Mouse (Mus musculus): Measurements from ENCODE around the gene Mpig6b.

The Mpig6b gene

GRCm38 (mm10) chr17:35088151-35088550 is 22.2 kb upstream of the Mpig6b start:
- no peak for DNase-seq (ENCODE audit: inconsistent age in 2 of 2, low spot score in 1 of 2)

GRCm38 (mm10) chr17:35085208-35085865 is 19.4 kb upstream of the Mpig6b start, which contains the start of gene Ly6g6f:
Ly6g6f (minus strand) TSS chr17:35085610.
- DNase-seq (ENCODE audit: inconsistent age in 2 of 2, low spot score in 1 of 2): no peak

GRCm38 (mm10) chr17:35083929-35084497 is 18.0 kb upstream of the Mpig6b start:
- no peak for DNase-seq (ENCODE audit: inconsistent age in 2 of 2, low spot score in 1 of 2)

- no peak for DNase-seq (ENCODE audit: inconsistent age in 2 of 2, low spot score in 1 of 2)
Measured at GRCm38 (mm10) chr17:35082841-35083576, 17.0 kb upstream of the Mpig6b start.

- DNase-seq (ENCODE audit: inconsistent age in 2 of 2, low spot score in 1 of 2): no peak
Measured at GRCm38 (mm10) chr17:35080710-35081109, 14.7 kb upstream of the Mpig6b start.

- no peak for DNase-seq (ENCODE audit: inconsistent age in 2 of 2, low spot score in 1 of 2)
Measured at GRCm38 (mm10) chr17:35080248-35080647, 14.3 kb upstream of the Mpig6b start.

- DNase-seq (ENCODE audit: inconsistent age in 2 of 2, low spot score in 1 of 2): no peak
Measured at GRCm38 (mm10) chr17:35079778-35080177, 13.8 kb upstream of the Mpig6b start.

- DNase-seq (ENCODE audit: inconsistent age in 2 of 2, low spot score in 1 of 2): peak in 1 of 2 experiments; percentile 62
Measured at GRCm38 (mm10) chr17:35077786-35078233, 11.8 kb upstream of the Mpig6b start, which contains the start of gene Ly6g6d. Ly6g6d (minus strand) TSS chr17:35078065.

- DNase-seq (ENCODE audit: inconsistent age in 2 of 2, low spot score in 1 of 2): no peak
Measured at GRCm38 (mm10) chr17:35077285-35077684, 11.3 kb upstream of the Mpig6b start.

GRCm38 (mm10) chr17:35076507-35077176 is 10.7 kb upstream of the Mpig6b start, which contains the start of gene Ly6g6e:
Ly6g6e (plus strand) TSS chr17:35076902.
- DNase-seq (ENCODE audit: inconsistent age in 2 of 2, low spot score in 1 of 2): no peak

GRCm38 (mm10) chr17:35074097-35074496 is 8.1 kb upstream of the Mpig6b start:
- no peak for DNase-seq (ENCODE audit: inconsistent age in 2 of 2, low spot score in 1 of 2)

- no peak for DNase-seq (ENCODE audit: inconsistent age in 2 of 2, low spot score in 1 of 2)
Measured at GRCm38 (mm10) chr17:35071454-35071853, 5.5 kb upstream of the Mpig6b start.

- DNase-seq (ENCODE audit: inconsistent age in 2 of 2, low spot score in 1 of 2): no peak
Measured at GRCm38 (mm10) chr17:35070556-35071229, 4.7 kb upstream of the Mpig6b start.

GRCm38 (mm10) chr17:35068213-35068914 is 2.4 kb upstream of the Mpig6b start:
- peak in 1 of 2 experiments; percentile 75 for DNase-seq (ENCODE audit: inconsistent age in 2 of 2, low spot score in 1 of 2)

- DNase-seq (ENCODE audit: inconsistent age in 2 of 2, low spot score in 1 of 2): peak; percentile 32 to 59
Measured at GRCm38 (mm10) chr17:35064951-35065947, 735 bp downstream of the Mpig6b start, which contains the start of gene Ly6g6c. Ly6g6c (plus strand) TSS chr17:35065388.

- no peak for DNase-seq (ENCODE audit: inconsistent age in 2 of 2, low spot score in 1 of 2)
Measured at GRCm38 (mm10) chr17:35064378-35064877, 1.6 kb downstream of the Mpig6b start.

GRCm38 (mm10) chr17:35063466-35063865 is 2.5 kb downstream of the Mpig6b start:
- DNase-seq (ENCODE audit: inconsistent age in 2 of 2, low spot score in 1 of 2): peak in 1 of 2 experiments; percentile 64

GRCm38 (mm10) chr17:35061299-35061698 is 4.7 kb downstream of the Mpig6b start:
- DNase-seq (ENCODE audit: inconsistent age in 2 of 2, low spot score in 1 of 2): no peak

Measured in adrenal gland, adult (tissue).